Mouse (Mus musculus) urinary bladder, postnatal 10 days (tissue): Measurements from ENCODE around the gene Cfap206.
"Not testable (repeated sequence)": the region's sequence is repeated elsewhere in the genome, so short reads cannot be mapped to it uniquely, and the experiment has no call there.

Experiments
- DNase-seq: peaks from one replicate; pipeline ENCODE4 v3.0.0; 2022; ENCODE audit warnings: low spot score

Cfap206 gene

DNA sequence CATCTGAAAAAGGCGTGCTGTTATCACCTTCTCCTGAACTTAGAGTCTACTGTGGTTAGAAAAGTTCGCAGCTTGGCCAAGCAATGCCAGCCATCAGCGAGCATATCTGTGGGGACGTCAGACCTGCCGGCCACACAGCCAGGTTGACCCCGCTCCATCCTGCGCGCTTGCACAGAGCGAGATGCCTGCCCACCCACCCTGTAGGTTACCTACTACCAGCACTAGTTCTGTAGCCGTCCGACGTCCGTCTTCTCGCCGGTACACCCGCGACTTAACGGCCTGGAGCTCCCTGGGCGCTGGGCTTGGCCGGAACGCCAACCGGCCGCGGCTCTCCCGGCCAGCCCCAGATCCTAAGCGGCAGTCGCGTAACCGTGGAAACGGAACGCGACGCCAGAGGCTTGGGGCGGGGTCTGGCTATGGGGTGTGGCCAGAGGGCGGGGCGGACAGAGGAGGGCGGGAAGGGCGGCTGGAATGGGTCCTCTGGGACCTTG is at the start of gene Cfap206:
TSS of gene Cfap206 (minus strand) at position 356 of the 491 bp plus-strand sequence.
- no peak for DNase-seq

DNA sequence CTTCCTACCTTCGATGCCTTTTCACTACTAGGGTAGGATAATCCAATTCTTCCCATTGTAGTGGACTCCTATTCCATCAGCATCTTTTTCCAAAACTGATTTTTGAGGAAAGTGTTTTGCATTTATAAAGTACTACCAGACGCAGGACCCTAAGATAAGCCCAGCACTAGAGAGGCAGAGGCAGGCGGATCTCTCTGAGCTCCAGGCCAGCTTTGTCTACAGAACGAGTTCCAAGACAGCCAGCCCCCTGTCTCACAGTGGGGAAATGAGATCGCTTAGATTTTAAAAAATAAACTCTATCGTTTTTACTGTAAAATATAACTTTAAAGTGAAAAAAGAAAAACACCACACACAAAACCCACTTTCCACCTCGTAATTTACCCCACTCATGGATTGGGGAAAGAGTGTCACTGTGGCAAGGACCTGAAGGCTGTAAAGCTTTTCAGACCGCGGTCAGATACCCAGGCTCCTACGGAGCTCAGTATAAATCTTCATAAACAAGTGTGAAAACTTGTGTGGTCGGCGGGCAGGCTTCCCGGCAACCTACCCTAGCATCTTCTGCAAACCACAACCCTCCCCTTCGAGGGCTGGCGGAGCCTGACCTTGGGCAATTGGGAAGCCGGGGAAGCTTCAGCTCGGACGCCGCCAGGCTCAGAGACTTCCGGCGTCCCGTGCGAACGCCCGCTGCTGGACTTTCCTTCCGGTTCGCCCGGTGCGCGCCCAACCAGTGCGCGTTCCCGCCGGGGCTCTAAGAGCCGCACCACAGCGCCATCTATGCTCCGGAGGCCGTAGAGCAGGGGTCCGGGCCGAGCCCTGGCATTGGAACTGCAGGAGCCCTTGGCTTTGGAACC is 47.9 kb upstream of the Cfap206 start, which contains the start of gene Smim8:
TSS of gene Smim8 (minus strand) at position 747 of the 851 bp plus-strand sequence.
- peak; percentile 43 for DNase-seq

DNA sequence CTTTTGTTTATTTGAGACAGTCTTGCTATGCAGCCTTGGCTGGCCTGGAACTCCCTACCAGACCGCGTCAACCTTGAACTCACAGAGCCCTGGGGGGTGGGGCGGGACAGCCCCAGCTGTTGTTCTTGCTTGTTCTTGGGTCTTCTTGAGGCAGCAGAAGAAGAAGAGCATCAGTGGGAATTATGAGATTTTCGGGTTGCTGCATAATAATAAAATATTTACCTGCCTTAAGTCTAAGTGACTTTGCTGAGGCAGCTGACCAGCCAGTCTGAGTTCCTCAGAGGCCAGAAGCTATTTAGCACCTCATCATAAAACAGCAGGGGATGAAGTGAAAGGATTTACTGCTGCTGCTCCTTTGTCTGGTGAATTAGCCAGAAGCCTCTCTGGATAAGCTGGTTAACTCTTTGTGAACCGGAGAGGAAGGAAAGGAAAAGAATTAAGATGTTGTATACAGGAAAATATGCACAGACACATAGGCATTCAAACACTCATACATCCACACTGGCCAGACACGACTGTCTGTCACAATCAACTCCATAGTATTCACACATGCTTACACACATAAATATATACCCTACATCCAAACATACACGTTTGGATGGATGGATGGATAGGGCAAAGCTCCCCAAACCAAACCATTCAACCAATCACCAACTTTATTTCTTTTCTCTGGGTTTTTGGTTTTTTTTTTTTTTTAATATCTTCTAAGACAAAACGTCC is 41.8 kb upstream of the Cfap206 start:
- DNase-seq, result no peak

DNA sequence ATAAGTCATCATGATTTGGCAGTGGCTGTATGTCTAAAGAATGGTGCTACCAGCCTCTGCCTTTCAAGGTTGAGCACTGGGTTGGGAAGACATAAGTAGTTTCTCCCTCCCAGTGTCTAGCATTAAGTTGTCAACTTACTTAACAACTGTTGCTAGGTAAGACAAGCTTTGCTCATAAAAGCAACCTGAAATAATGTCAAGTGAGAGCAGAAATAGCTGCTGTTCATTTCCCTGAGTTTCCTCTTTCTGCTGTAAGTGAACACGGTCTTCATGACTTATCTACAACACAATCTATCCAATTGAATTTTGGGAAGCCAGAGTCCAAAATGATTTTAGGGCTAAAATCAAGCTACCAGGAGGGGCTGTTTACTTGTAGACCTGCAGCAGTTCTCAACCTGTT is 26.2 kb upstream of the Cfap206 start, which contains the start of gene Gm136:
TSS of gene Gm136 (minus strand) at position 101 of the 400 bp plus-strand sequence.
- no peak for DNase-seq

DNA sequence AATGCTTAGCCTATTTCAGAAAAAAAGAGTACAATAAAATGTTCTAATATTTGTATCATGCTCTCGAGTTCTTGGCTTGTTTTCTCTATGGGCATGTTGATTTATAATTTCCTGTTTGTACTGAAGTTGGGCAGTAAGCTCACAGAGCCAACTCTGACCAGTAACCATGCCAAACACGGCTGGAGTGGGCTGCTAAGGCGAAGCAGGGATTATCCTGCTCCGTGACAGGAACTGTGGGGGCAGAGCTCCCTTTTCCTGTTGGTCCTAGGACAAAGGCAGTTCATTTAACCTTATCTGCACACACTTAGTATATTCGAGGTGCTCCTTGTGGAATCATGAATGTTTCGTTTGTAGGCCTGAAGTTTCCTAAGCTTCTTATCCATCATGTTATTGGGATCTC is 19.2 kb upstream of the Cfap206 start:
- DNase-seq, result no peak

DNA sequence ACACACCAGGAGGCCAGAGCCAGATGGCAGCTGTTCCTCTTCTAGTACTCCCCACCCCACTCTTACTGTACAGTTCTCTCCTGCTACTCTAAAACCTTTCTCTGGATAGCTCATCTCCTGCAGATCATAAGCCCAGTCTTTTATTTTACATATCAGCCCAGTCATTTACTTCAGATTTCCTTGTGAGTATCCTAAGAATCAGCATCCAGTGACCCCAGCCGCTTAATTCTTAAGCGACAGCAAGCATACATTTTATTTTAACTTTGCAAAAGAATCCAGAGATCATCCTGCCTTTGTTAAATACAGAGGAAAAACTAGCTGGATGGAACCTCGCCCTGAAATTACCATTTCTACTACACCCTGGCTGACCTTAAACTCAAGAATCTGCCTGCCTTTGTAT is 4.5 kb upstream of the Cfap206 start:
- DNase-seq, result no peak

DNA sequence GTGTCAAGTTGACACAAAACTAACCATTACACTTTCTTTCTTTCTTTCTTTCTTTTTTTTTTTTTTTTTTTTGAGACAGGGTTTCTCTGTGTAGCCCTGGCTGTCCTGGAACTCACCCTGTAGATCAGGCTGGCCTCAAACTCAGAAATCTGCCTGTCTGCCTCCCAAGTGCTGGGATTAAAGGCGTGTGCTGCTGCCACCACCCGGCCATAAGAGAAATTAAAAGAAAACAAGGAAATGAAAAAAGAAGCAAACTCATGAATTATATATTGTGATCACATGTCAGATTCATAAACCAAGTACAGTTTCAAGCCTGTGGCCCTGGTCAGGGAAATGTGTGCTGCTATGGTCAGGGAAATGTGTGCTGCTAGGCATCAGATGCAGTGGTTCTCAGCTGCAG is 3.4 kb upstream of the Cfap206 start:
- not testable (repeated sequence) for DNase-seq

DNA sequence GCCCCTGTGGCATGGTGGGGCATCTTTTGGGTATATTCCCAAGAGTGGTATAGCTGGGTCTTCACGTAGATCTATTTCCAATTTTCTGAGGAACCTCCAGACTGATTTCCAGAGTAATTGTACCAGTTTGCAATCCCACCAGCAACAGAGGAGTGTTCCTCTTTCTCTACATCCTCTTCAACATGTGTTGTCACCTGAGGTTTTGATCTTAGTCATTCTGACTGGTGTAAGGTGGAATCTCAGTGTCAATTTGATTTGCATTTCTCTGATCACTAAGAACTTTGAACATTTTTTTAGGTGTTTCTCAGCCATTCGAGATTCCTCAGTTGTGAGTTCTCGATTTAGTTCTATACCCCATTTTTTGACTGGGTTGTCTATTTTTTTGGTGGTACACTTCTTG is 4.3 kb downstream of the Cfap206 start:
- not testable (repeated sequence) for DNase-seq

DNA sequence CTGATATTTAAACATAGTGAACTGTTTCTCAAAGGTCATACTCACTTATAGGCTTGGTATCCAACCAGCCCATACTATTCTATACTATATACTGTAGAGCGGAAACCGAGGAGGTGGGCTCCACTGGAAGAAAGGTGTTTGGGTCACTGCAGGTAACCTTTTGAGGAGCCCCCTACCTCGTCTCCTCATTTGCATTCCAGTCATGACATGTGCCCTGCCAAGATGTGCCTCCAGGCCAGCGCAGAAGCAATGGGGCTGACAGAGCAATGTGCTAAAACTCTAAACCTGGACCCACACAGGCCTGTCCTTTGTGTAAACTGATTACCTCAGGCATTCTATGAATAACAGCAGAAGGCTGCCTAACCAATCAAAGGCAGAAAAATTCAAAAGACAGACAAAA is 5.7 kb downstream of the Cfap206 start:
- no peak for DNase-seq

DNA sequence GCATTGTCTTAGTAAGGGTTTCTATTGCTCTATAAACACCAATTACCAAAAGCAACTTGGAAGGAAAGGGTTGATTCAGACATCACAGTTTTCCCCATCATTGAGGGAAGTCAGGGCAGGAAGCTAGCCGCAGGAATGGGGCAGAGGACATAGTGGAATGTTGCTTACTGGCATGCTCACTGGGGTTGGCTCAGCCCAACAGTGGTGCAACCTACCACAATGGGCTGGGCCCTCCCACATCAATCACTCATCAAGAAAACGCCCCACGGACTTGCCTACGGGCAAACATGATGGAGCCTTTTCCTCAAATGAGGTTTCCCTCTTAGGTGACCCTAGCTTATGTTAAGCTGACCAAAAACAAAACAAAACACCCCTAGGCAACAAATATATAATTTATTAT is 6.8 kb downstream of the Cfap206 start:
- no peak for DNase-seq

DNA sequence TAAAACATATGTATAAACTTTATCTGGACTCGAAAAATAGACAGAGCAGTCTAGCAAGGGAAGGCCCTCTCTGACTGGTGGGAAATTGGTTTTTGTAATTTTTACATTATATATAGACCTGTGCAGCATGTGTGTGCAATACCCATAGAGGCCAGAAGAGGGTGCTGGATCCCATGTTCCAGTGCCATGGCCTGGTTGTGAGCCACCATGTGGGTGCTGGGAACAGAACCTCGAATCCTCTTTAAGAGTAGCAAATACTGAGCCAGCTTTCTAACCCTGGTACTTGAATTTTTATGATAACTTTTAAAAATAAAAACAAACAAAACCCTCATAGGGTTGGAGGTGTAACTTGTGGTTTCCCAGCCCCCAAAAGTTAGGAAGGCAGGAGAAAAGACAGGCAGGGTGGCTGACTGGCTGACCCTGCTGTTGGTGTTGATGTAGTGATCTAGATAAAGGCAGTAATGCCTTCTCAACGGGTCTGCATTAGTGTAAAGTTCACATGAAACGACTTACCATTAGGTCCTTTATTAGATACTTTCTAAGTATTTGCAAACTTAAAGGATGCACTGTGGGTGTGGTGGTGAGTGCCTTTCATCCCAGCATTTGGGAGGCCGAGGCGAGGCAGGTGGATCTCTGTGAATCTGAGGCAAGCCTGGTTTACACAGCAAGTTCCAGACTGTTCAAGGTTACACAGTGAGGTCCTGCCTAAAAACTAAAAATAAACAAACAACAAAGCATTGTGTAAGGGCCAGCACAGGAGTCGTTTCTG is 9.7 kb downstream of the Cfap206 start:
- no peak for DNase-seq

DNA sequence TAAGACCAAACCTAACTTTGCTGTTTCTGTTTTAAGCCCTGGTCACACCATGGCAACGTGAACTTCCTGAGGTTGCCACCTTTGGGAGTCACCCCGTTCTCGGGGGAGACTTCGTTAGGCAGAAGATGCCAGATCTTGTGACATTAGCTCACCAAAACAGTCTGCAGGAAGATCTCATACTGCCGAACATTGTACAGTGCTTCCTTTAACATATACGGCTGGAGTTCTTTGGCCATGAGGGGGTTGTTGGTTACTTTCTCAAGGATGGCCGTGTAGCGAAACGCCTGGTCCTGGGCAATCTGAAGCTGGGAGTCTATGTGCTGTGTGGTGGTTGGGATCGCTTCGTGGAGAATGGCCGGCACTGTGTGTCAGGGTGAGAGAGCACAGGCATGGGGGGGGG is 10.6 kb downstream of the Cfap206 start:
- DNase-seq, result no peak

DNA sequence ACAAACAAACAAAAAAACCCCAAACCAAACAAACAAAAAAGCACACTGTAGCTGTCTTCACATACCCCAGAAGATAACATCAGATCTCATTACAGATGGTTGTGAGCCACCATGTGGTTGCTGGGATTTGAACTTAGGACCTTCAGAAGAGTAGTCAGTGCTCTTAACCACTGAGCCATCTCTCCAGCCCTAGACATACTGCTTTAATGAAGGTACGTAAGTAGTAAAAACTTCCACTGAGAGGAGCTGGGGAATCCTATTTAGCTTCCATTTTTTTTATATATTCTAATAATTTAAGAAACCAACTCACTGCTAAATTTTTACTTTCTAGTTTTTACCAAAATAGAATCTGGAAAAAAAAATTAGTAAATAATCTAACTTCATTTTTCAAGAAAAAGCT is 14.9 kb downstream of the Cfap206 start:
- no peak for DNase-seq

DNA sequence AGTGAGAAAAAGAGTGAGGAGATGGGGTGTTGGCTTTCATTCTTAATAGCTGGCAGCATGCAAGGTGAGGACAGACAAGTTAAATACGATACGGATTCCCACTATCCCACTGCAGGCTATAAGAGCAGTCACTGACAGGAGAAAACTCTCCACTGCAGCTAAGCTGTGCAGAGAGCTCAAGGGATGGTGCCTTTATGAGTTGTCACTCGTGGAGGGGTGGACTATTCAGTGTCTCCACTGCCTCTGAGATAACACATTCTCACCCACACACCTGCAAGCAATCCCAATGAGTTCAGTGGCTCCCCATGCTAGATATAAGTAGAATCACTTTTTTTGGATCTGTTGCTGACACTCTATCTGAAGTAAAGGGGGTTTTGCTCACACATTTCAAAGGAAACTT is 21.9 kb downstream of the Cfap206 start:
- DNase-seq, result no peak

DNA sequence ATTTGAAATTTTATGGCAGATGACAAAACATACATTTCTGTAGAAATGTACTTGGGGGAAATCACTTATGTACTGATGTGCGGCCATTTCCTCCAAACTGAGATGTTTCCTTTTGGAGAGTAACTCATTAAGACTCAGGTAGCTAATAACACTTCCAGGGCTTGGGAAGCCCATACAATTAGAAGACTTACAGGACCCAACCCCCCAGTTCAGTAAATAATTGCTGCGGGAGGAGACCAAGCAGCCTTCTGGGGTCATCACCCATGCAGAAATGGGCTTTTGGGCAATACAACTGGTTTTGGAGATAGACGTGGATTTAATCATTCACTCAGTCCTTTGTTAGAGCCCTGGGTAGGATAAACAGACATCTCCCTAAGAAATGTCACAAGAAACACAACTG is 22.8 kb downstream of the Cfap206 start:
- no peak for DNase-seq

DNA sequence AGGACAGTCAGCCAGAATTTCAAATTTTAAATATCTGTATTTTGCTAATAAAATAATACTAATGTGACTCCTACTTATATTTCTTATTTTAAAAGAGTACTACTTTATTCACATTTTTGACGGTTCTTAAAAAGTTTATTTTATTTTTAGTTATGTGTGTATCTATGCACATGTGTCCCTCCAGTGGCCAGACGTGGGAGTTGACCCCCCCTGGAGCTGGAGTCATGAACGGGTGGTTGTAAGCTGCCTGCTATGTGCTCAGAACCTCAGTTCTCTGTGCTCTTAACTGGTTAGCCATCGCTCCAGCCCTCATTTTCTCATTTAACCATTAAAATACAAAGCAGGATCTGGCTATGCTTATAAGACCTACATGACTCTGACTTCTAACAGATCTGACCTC is 27.0 kb downstream of the Cfap206 start:
- no peak for DNase-seq

DNA sequence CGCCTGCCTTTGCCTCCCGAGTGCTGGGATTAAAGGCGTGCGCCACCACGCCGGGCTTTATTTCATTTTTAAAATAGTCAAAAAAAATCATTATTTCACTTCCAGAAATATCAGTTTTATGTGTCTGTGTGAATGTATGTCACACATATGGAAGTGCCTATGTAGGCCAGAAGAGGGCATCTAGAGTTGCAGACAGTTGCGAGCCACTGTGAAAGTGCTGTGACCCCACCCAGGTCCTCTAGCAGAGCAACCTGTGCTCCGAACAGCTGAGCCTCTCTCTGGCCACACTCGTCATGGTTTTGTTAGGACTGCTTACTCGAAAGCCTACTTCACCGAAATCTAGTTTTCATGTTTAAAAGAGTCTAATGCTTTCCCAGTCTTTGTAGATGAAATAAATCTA is 27.8 kb downstream of the Cfap206 start:
- DNase-seq, result no peak

DNA sequence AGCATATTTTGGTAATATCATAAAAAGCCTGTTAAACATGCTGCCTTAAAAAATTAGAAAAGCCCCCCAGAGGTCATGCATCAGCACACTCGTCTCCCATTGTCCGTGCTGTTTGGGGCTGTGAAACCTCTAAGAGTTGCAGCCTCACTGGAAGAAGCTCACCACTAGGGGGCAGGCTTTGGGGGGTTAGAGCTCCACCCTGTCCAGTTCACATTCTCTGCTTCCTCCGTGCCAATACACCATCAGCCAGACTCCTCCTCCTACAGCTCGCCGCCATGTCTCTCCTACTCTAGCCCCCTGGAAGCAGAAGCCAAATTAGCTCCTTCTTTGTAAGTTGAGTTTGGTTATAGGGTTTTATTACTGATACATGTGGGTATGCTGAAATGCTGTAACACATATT is 28.5 kb downstream of the Cfap206 start:
- no peak for DNase-seq

DNA sequence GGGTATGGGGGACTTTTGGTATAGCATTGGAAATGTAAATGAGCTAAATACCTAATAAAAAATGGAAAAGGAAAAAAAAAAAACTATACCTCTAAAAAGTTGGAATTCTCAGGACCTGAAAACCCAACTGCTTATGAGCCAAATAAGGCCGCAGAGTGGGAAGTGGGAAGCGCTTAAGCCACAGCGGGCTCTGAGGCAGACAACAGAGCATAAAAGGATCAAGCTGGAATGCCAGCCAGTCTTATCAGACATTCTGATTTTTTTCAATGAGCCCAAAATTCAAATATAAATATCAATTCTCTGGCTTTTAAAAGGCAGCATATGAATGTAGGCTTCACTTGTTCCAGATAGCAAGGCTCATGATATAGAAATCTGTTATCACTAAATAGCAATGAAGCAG is 42.0 kb downstream of the Cfap206 start:
- DNase-seq, result no peak

DNA sequence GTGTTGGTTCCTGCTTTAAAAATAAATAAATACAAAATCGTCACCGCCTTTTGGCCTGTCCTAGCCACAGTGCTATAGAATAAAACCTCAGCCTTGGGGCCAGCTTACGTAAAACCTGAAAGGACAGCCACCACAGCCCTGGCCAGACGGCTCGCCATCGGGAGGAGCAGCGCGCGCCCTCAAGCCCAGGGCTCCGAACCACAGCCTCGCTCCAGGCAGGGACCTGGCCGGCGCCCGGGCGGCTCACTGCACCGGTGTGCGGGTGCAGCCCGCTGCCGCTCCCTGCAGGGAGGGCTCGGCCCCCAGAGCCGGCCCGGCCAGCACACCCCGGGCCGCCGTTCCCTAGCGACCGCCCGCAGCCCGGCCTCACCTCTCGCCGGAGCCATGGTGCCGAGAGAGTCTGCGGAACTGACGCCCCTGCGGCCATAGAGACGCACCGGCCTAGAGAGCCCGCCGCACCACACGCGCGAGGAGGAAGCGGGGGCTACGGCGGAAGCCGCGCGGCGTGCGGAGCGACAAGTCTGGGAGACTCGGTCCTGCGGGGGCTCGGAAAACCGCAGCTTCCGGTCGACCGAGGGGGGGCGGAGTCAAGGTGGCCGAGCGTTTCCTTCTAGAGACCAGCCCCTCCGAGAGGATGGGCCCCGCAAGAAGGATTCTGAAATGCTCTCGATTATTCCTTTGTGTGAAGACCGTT is 43.0 kb downstream of the Cfap206 start, which contains the start of gene Slc35a1:
TSS of gene Slc35a1 (minus strand) at position 565 of the 694 bp plus-strand sequence.
- peak; percentile 73 for DNase-seq

DNA sequence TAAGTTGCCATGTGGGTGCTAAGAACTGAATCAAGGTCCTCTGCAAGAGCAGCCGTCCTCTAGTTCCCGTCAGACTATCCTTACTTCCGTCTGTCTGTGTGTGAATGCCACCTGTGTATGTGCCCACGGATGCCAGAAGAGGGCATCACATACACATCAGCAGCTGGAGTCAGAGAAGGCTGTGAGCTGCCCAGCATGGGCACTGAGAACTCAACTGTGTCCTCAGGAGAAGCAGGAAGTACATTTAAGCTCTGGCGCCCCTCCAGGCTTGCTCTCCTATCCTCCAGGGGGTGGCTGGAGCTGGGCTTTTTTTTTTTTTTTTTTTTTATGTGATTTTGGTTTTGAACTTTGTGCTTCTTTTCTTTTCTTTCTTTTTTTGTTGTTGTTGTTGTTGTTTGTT is 49.5 kb downstream of the Cfap206 start:
- DNase-seq, result no peak

DNA sequence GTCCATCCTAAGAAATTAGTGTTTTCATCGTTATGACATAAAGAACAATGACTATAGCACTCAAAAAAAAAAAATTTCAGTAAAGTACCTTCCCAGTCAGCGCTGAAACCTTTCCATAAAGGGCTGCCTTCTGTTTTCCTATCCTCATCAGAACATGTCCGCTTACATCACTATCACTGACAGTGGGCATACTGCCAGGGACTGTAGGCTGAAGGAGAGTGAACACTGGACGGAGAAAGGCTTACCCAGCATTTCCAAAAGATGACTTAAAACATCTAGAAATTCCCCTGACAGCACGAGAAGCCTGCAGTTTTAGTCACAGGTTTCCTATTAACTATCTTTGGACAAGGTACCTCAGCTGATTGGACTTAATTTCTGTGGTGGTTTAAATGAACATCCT is 56.3 kb downstream of the Cfap206 start:
- no peak for DNase-seq
